Mouse (Mus musculus) intestine, embryonic 14.5 days (tissue): ENCODE data around the gene Arfgef2. TPM values are rescaled to one million over a fixed set of nuclear protein-coding genes. Genes with fewer than 3 reads are reported as not detected.

Experiments
- ATAC-seq: fragments of 200-750 bp; cut with Nextera tagmentation; replicated peaks from 2 replicates; pipeline ENCODE4 v1.8.0; 2017; ENCODE audit warnings: low read depth, moderate number of reproducible peaks, moderate TSS enrichment, moderate library complexity; ENCODE audit not compliant: low FRiP score, low TSS enrichment
- DNase-seq: peaks from one replicate; pipeline ENCODE4 v3.0.0-alpha.2; 2018; ENCODE audit warnings: low spot score
- H3K27ac ChIP-seq: fragments of 300-500 bp; sonication (generic); 2 replicates; pipeline ENCODE4 v1.5.1; 2014; ENCODE audit warnings: low read depth, mild to moderate bottlenecking, control low read depth
- H3K27me3 ChIP-seq: fragments of 300-500 bp; sonication (generic); replicated peaks from 2 replicates; pipeline ENCODE4 v1.6.1; 2014; ENCODE audit warnings: low read length, control low read depth; ENCODE audit not compliant: control insufficient read depth, insufficient read depth
- H3K36me3 ChIP-seq: fragments of 300-500 bp; sonication (generic); 2 replicates; pipeline ENCODE4 v1.6.1; 2014; ENCODE audit warnings: low read length, control low read depth; ENCODE audit not compliant: control insufficient read depth, insufficient read depth
- H3K4me1 ChIP-seq: fragments of 300-500 bp; sonication (generic); replicated peaks from 2 replicates; pipeline ENCODE4 v1.6.1; 2014; ENCODE audit warnings: low read length, control low read depth, mixed read lengths; ENCODE audit not compliant: control insufficient read depth, insufficient read depth
- H3K4me2 ChIP-seq: fragments of 300-500 bp; sonication (generic); 2 replicates; pipeline ENCODE4 v1.6.1; 2014; ENCODE audit warnings: low read length
- H3K4me3 ChIP-seq: fragments of 300-500 bp; sonication (generic); 2 replicates; pipeline ENCODE4 v1.5.1; 2014; ENCODE audit warnings: low read depth, low read length, control low read depth, mixed read lengths
- H3K9ac ChIP-seq: fragments of 300-500 bp; sonication (generic); 2 replicates; pipeline ENCODE4 v1.6.1; 2014; ENCODE audit warnings: mild to moderate bottlenecking, low read length
- H3K9me3 ChIP-seq: fragments of 300-500 bp; sonication (generic); 2 replicates; pipeline ENCODE4 v1.6.1; 2016; ENCODE audit warnings: low read length, control low read depth; ENCODE audit not compliant: control insufficient read depth
- WGBS: fragments of 180-500 bp; shearing (Covaris S2); extraction: QIAGEN DNeasy Blood & Tissue Kit; methylation state at CpG from one replicate; pipeline ENCODE4 v1.1.7; 2014; 5-methylcytosine and 5-hydroxymethylcytosine counted together
- polyA plus RNA-seq: library from polyadenylated mRNA; unstranded; fragments of >200 nt; fragmentation: Nextera tagmentation; extraction: Ambion mirVana; gene quantifications from 2 replicates; pipeline ENCODE4 v1.2.1, GENCODE M21; 2014

Gene Arfgef2
- polyA plus RNA-seq, 1 experiment from 2014 or later: 9.3 TPM

- no peak overlapping the region for H3K4me3 ChIP-seq
- DNase-seq (no peak), ATAC-seq (no peak)
- WGBS: 98% methylated on average over 3 of the region's 3 CpGs
- no peaks in the 10 kb centered on the region for H3K9me3 ChIP-seq
- peaks cover 7% of the 10 kb centered on the region; the same call in 1 of the 2 replicates for H3K36me3 ChIP-seq
- peaks cover 7% of the 10 kb centered on the region for H3K4me1 ChIP-seq
- H3K4me2 ChIP-seq: no peak overlapping the region
- no peak overlapping the region for H3K27ac ChIP-seq
- H3K27me3 ChIP-seq: no peaks in the 10 kb centered on the region
- H3K9ac ChIP-seq: no peak overlapping the region
Measured at GRCm38 (mm10) chr2:166909729-166910128, 104.3 kb downstream of the Arfgef2 start.

- ATAC-seq: no peak
- H3K4me2 ChIP-seq: no peak overlapping the region
- 85% methylated on average over 8 of the region's 8 CpGs for WGBS
Measured at GRCm38 (mm10) chr2:166910536-166910935, 105.1 kb downstream of the Arfgef2 start.

GRCm38 (mm10) chr2:166923971-166924370 is 118.6 kb downstream of the Arfgef2 start:
- H3K36me3 ChIP-seq: peaks cover 97% of the 10 kb centered on the region
- no peaks in the 10 kb centered on the region for H3K9me3 ChIP-seq
- no peak overlapping the region for H3K27ac ChIP-seq
- ATAC-seq (no peak), DNase-seq (no peak)
- H3K27me3 ChIP-seq: no peaks in the 10 kb centered on the region
- WGBS: 87% methylated on average over 2 of the region's 2 CpGs
- H3K4me1 ChIP-seq: no peaks in the 10 kb centered on the region
- no peak overlapping the region for H3K4me3 ChIP-seq
- H3K9ac ChIP-seq: no peak overlapping the region
- H3K4me2 ChIP-seq: no peak overlapping the region

More at GRCm38 (mm10) chr2:166910536-166910935, 105.1 kb downstream of the Arfgef2 start:
- Histone ChIP-seq H3K4me3 (no peak overlapping the region), H3K27me3 (no peaks in the 10 kb centered on the region), H3K4me1 (peaks cover 7% of the 10 kb centered on the region), H3K36me3 (peaks cover 7% of the 10 kb centered on the region; the same call in 1 of the 2 replicates), H3K9ac (no peak overlapping the region), H3K9me3 (no peaks in the 10 kb centered on the region), H3K27ac (no peak overlapping the region)
- no peak for DNase-seq

- Histone ChIP-seq H3K9me3 (no peaks in the 10 kb centered on the region), H3K27ac (no peak overlapping the region), H3K4me2 (no peak overlapping the region), H3K36me3 (peaks cover 96% of the 10 kb centered on the region), H3K4me1 (no peaks in the 10 kb centered on the region), H3K9ac (no peak overlapping the region), H3K27me3 (no peaks in the 10 kb centered on the region), H3K4me3 (no peak overlapping the region)
- ATAC-seq (no peak), DNase-seq (no peak)
- 95% methylated on average over 6 of the region's 6 CpGs for WGBS
Measured at GRCm38 (mm10) chr2:166933943-166934342, 128.6 kb downstream of the Arfgef2 start.

GRCm38 (mm10) chr2:166934416-166934815 is 129.0 kb downstream of the Arfgef2 start:
- no peak for DNase-seq
- H3K9me3 ChIP-seq: no peaks in the 10 kb centered on the region
- no peak for ATAC-seq
- no peak overlapping the region for H3K4me2 ChIP-seq
- H3K4me1 ChIP-seq: no peaks in the 10 kb centered on the region
- H3K27ac ChIP-seq: no peak overlapping the region
- 86% methylated on average over 5 of the region's 5 CpGs for WGBS
- H3K4me3 ChIP-seq: no peak overlapping the region
- H3K36me3 ChIP-seq: peaks cover 96% of the 10 kb centered on the region
- H3K9ac ChIP-seq: no peak overlapping the region
- no peaks in the 10 kb centered on the region for H3K27me3 ChIP-seq

GRCm38 (mm10) chr2:166935582-166935981 is 130.2 kb downstream of the Arfgef2 start:
- H3K4me1 ChIP-seq: no peaks in the 10 kb centered on the region
- H3K36me3 ChIP-seq: peaks cover 94% of the 10 kb centered on the region
- no peak overlapping the region for H3K4me2 ChIP-seq
- ATAC-seq (no peak), DNase-seq (no peak)
- H3K9ac ChIP-seq: no peak overlapping the region
- no peak overlapping the region for H3K27ac ChIP-seq
- 92% methylated on average over 7 of the region's 7 CpGs for WGBS
- H3K9me3 ChIP-seq: no peaks in the 10 kb centered on the region
- H3K27me3 ChIP-seq: no peaks in the 10 kb centered on the region
- no peak overlapping the region for H3K4me3 ChIP-seq

- ATAC-seq (no peak), DNase-seq (no peak)
- WGBS: 93% methylated on average over 2 of the region's 2 CpGs
- peaks cover 94% of the 10 kb centered on the region for H3K36me3 ChIP-seq
- no peaks in the 10 kb centered on the region for H3K9me3 ChIP-seq
- no peak overlapping the region for H3K9ac ChIP-seq
- no peaks in the 10 kb centered on the region for H3K4me1 ChIP-seq
- H3K4me3 ChIP-seq: no peak overlapping the region
- H3K4me2 ChIP-seq: no peak overlapping the region
- H3K27ac ChIP-seq: no peak overlapping the region
- no peaks in the 10 kb centered on the region for H3K27me3 ChIP-seq
Measured at GRCm38 (mm10) chr2:166936166-166936565, 130.8 kb downstream of the Arfgef2 start.

- H3K9me3 ChIP-seq: no peaks in the 10 kb centered on the region
- peaks cover 93% of the 10 kb centered on the region for H3K36me3 ChIP-seq
- H3K27me3 ChIP-seq: no peaks in the 10 kb centered on the region
- WGBS: 92% methylated on average over 2 of the region's 2 CpGs
- no peaks in the 10 kb centered on the region for H3K4me1 ChIP-seq
- ATAC-seq (no peak), DNase-seq (no peak)
- H3K4me2 ChIP-seq: no peak overlapping the region
- no peak overlapping the region for H3K27ac ChIP-seq
- H3K9ac ChIP-seq: no peak overlapping the region
- H3K4me3 ChIP-seq: no peak overlapping the region
Measured at GRCm38 (mm10) chr2:166943146-166943545, 137.8 kb downstream of the Arfgef2 start.

- DNase-seq: no peak
- H3K36me3 ChIP-seq: peaks cover 93% of the 10 kb centered on the region
- no peak overlapping the region for H3K4me3 ChIP-seq
- no peaks in the 10 kb centered on the region for H3K9me3 ChIP-seq
- H3K4me2 ChIP-seq: no peak overlapping the region
- H3K27ac ChIP-seq: no peak overlapping the region
- WGBS: 90% methylated on average over 1 of the region's 1 CpGs
- no peaks in the 10 kb centered on the region for H3K27me3 ChIP-seq
- H3K4me1 ChIP-seq: no peaks in the 10 kb centered on the region
- ATAC-seq: no peak
- no peak overlapping the region for H3K9ac ChIP-seq
Measured at GRCm38 (mm10) chr2:166944346-166944745, 139.0 kb downstream of the Arfgef2 start.
